Mouse (Mus musculus) ovary, postnatal 14 days (tissue): ENCODE measurements around the gene Pla2g3.

Experiments used
- DNase-seq: peaks from one replicate; pipeline ENCODE4 v3.0.0; 2022; ENCODE audit warnings: low spot score

Gene Pla2g3

GRCm38 (mm10) chr11:3487952-3488570 lies at the start of gene Pla2g3:
TSS of gene Pla2g3 (plus strand) at chr11:3488284.
- DNase-seq, result no peak

DNA sequence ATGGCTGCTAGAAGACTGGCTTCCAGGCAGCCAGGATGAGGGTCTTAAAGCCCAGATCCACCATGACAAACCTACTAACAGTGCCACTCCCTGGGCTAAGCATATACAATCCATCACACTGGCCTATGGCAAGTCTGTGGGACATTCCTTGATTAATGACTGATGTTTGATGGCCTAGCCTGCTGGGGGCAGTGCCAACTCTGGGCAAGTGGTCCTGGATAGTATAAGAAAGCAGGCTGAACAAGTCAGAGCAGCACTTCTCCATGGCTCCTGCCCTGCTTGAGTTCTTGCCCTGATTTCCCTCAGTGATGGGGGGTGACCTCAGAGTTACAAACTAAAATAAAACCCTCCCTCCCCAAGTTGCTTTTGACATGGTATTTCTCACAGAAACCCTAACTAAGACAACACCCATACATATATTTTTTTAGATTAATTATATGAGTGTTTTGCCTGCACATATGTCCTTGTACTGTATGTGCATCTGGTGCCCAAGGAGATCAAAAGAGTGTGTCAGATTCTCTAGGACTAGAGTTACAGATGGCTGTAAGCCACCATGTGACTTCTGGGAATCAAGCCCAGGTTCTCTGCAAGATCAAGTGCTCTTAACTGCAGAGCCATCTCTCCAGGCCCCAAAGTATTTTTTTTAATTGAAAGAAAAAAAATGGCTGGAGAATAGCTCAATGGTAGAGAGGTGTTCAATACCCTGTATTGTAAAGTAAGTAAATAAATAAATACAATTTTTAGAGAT lies 46.2 kb upstream of the Pla2g3 start:
- DNase-seq, result no peak

DNA sequence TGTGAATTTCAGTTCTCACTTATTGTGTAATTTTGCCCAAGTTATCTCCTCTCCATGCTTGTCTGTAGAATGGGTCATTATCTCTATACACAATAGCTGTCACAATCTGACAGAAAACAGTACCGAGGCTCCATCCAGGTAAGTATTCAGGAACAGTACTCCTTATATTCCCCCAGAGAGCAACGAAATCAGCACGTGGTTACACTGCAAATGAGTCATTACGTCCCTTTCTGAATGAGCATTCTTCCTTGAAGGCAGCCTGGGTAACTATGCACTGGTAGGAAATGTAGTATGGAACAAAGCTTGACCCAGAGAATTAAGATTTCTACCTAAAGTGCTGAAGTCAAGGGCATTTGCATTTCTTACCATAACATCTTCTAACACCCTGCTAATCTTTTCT lies 45.4 kb upstream of the Pla2g3 start:
- no peak for DNase-seq

DNA sequence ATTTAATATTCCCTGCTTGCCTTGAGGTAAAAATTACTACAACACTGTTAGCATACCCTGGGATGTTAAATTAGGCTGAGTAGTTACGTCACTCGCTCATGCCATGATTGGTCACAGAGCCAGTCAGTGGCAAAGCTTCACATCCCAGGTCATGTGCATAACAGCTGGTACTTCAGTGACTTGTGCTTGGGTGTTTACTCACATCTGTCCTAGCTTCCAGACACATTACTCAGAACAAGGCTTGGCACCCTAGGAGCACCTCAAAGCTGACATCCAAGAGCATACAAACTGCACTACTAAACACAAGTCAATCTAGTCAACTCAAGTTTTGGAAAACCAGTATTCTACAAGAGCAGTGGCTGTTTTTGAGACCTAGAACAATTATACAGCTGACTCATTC lies 45.0 kb upstream of the Pla2g3 start:
- DNase-seq, result no peak

GRCm38 (mm10) chr11:3444875-3445274 lies 43.2 kb upstream of the Pla2g3 start:
- DNase-seq, result no peak

- peak; percentile 31 for DNase-seq
These were observed 36.4 kb upstream of the Pla2g3 start for GRCm38 (mm10) chr11:3451701-3452163.

- peak; percentile 86 for DNase-seq
These were observed 35.9 kb upstream of the Pla2g3 start, which contains the start of gene Rnf185 for GRCm38 (mm10) chr11:3452167-3452639. TSS of gene Rnf185 (minus strand) at chr11:3452363.

- DNase-seq, result no peak
These were observed 35.3 kb upstream of the Pla2g3 start for GRCm38 (mm10) chr11:3452769-3453168.

DNA sequence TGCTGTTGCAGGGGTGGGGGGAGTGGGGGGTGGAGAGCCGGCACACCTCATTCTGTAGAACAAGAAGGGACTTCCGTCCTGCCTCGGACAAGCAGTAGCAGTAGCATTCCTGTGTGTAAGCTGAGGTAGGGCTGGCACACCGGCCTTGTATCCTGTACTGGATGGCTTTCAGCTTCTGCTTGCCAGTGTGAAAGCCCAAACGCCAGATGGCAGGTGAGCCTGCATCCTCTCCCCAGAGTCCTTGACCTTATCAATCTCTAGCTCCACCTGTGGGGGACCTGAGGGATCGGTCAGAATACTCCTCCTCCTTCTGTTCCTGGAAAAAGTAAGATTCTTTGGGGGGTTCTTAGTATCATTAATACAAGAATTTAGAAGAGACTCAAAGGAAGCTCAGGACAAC lies 34.6 kb upstream of the Pla2g3 start:
- DNase-seq, result no peak

GRCm38 (mm10) chr11:3454506-3454905 lies 33.6 kb upstream of the Pla2g3 start:
- DNase-seq, result no peak

- DNase-seq, result peak; percentile 58
These were observed 31.7 kb upstream of the Pla2g3 start for GRCm38 (mm10) chr11:3456354-3456753.

DNA sequence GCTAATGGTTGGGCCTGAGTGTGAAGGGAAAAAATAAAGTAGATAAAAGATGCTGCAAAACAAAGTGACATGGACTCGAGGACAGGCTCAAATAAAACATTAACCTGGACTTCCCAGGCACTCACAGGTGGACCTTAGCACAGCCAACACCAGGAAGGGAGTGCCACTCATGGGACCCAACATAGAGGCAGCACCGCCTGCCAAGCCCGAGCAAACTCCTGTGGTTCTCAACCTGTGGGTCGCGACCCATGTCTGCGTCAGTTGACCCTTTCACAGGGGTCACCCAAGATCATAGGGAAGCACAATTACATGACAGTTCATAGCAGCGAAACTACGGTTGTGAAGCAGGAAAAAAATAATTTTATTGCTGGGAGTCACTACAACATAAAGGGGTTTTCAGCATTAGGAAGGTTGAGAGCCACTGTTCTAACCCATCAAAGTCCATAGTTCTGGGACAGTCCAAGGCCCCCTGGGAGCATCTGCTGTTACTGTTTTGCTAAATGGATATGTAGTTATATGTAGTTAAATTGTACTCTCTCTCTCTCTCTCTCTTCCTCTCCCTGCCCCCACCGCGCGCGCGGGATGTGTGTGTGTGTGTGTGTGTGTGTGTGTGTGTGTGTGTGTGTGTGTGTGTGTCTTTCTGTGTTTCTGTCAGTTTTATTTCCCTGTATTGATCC lies 29.5 kb upstream of the Pla2g3 start:
- no peak for DNase-seq

DNA sequence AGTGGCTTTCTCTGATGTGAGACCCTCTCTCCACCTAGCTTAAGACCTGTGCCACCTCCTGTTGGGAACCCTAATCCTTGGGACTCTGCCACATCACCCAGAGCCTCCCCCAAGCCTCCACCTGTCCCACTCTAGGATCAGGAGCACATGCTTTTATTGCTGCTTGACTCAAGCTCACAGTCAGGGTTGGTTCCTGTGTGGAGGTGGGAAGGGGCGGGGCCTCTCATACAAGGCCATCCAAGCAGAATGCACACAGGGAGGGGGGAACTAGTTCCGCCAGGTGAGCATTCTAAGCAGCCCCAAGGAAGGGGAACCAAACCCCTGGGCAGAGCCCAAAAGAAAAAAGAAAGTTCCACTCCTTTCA lies 29.0 kb upstream of the Pla2g3 start:
- DNase-seq, result no peak

DNA sequence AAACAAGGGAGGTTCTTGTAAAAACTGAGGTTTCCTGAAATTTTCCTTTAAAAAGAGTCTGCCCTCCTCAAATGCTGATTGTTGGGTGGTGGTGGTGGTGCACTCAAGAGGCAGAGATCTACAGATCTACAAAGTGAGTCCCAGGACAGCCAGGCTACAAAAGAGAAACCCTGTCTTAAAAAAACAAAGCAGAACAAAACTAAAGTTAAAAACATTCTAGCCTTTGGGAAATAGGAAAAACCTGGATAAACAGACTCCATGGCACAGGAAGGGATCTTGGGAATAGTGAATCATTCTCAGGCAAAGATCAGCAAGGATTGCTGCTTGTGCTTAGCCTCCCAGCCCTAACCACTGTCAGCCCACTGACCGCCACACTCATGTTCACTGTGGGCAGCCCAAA lies 25.2 kb upstream of the Pla2g3 start:
- DNase-seq, result no peak

GRCm38 (mm10) chr11:3471448-3471850 lies 16.6 kb upstream of the Pla2g3 start:
- no peak for DNase-seq

DNA sequence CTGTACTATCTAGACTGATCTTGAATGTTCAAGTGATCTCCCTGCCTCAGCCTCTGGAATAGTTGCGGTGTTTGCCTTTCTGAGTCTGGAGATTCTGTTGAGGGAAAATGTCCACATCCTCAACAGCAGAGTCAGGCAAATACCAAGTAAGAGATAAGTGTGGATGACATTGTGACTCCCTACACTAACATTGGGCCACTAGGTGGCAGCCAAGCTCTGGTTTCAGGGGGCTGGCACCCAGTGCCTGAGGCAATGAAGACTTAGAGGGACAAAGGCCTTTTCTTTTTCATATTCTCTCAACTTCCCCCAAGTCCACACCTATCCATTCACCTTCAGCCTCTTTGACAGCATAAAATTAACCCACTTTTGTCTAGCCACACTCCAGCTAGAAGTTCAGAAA lies 15.6 kb upstream of the Pla2g3 start:
- DNase-seq, result peak; percentile 73

GRCm38 (mm10) chr11:3474480-3475115 lies 13.5 kb upstream of the Pla2g3 start:
- no peak for DNase-seq

DNA sequence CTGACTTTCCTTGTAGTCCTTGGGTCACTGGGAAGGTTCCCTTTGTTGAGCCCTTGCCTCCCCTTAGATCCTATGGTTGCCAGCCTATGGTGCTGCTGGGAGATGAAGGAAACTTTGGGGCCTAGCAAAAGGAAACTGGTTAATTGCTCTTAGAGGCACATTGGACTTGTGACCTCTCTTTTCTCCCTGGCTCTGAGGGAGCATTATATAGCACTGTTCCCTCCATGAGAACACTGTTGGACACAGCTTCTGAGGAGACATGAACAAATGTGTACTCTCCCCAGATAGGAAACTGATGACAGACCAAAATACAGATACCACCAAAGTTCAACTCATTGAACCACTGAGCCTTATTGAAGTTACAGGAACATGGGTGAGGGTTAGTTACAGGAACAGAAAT lies 12.6 kb upstream of the Pla2g3 start:
- no peak for DNase-seq

- no peak for DNase-seq
These were observed 4.0 kb upstream of the Pla2g3 start for GRCm38 (mm10) chr11:3483980-3484642.

- DNase-seq, result no peak
These were observed 1.7 kb upstream of the Pla2g3 start for GRCm38 (mm10) chr11:3486349-3486748.

GRCm38 (mm10) chr11:3489036-3489435 lies 952 bp downstream of the Pla2g3 start:
- no peak for DNase-seq

DNA sequence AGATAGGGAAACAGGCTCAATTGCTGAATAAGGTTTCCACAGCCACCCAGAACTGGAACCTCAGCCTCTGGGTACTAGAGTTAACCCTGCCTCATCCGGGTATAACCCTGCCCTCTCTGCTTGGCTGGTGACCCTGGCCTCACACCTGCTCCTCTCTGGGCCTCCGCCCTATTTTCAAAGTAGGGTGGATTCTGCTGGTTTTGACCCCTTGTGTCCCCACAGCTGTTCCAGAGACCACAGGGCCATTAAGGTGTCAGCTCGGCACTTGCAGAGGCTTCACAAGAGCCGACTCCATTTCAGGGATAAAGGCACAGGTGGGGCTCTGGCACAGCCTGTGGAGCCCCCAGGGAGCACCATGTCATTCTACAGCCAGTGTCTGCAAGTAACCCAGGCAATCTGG lies 4.7 kb downstream of the Pla2g3 start:
- DNase-seq, result no peak
